In the genomic region with DNA sequence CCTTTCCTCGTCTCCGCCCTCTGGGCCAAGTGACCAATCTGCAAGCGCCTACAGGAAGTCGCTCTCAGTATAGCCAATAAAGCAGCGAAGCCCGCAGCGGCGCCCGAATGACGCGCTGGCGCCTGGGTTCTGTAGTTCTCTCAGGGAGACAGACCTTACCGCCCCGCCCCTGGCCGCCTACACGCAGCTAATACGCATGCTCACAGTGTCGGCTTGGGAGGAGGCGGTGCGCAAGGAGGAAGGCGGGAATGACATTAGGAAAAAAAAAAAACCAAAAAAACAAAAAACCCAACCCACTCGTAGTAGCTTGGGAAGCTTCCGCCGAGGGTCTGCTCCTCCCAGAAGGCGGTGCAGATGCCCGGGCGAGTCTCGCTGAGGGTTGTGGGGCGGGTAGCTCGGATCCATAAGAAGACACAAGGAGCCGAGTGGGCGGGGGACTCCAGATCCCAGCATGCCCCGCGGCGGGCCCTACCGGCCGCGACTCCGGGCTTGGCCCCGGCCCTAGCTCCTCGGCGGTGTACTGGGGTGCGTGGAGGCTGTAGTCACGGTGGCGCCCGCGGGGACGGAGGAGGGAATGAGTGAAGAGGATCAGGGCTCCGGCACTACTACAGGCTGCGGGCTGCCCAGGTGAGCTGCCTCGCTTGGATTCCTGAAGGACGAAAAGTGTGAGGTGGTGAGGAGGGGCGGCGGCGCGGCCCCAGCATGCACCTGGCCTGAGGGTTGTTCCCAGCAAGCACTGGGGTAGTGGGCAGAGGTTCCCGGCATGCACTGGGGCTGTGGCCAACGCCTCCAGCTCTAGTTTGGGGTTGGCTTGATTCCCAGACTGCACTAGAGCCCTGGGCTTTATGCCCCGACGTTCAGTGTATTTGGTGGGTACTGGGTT, we compare ENCODE assay signal across 8 mouse cellular contexts. TPM values are rescaled to one million over a fixed set of nuclear protein-coding genes. Genes with fewer than 3 reads are reported as not detected.
DNase-seq lines count a peak whose midpoint lies in the region; ATAC-seq and TF ChIP-seq lines count a peak whose summit lies in the region.

A gene (plus strand): TSS at position 217 of the 883 bp plus-strand sequence.

- peak; percentile 94 to 98; a peak in 3 of 4 replicates for TF ChIP-seq POLR2A in MEL (IDR thresholded peaks at IDR 0.05; ENCODE audit: control insufficient read depth in 1 of 2, insufficient read depth in 1 of 2, low read depth in 1 of 2, low read length in 2 of 2, poor library complexity in 1 of 2)
- TF ChIP-seq POLR2A in cerebellum, adult 2 months (IDR thresholded peaks at IDR 0.05; ENCODE audit: borderline replicate concordance, insufficient read depth, low read length), result peak; percentile 44; the same call in 1 of the 2 replicates

- peaks cover 5 to 20% of the 10 kb centered on the region in 2 experiments; a peak in 3 of 4 replicates for H3K4me1 ChIP-seq in MEL (ENCODE audit: control insufficient read depth in 1 of 2, insufficient read depth in 2 of 2, low read length in 2 of 2)
- H3K4me1 ChIP-seq in cerebellum, adult 2 months (ENCODE audit: control insufficient read depth, insufficient read depth, low read length), result peaks cover 16% of the 10 kb centered on the region
- peaks cover 13% of the 10 kb centered on the region; the same call in 1 of the 2 replicates for H3K4me1 ChIP-seq in forebrain, postnatal 0 days (ENCODE audit: insufficient read depth)
- H3K4me1 ChIP-seq in lung, embryonic 15.5 days, result peaks cover 33% of the 10 kb centered on the region

- peaks cover 0 to 16% of the 10 kb centered on the region in 2 experiments; a peak in 2 of 4 replicates for H3K36me3 ChIP-seq in MEL (ENCODE audit: control insufficient read depth in 1 of 2, insufficient read depth in 2 of 2, low read length in 2 of 2)
- H3K36me3 ChIP-seq in forebrain, postnatal 0 days (ENCODE audit: insufficient read depth), result peaks cover 15% of the 10 kb centered on the region
- peaks cover 19% of the 10 kb centered on the region for H3K36me3 ChIP-seq in lung, embryonic 15.5 days

- peak; percentile 91 for ATAC-seq in forebrain, postnatal 0 days
- peak; percentile 92 for ATAC-seq in lung, embryonic 15.5 days (ENCODE audit: borderline replicate concordance, extremely low read depth, low FRiP score, low TSS enrichment)

- peak within 1 kb of the TSS; percentile 78 to 80 for H3K4me3 ChIP-seq in MEL (ENCODE audit: control insufficient read depth in 1 of 2, insufficient read depth in 1 of 2, low read depth in 2 of 2, low read length in 2 of 2)
- H3K4me3 ChIP-seq in cerebellum, adult 2 months (replicated peaks; ENCODE audit: insufficient read depth, low read depth, low read length), result peak within 1 kb of the TSS; percentile 92
- H3K4me3 ChIP-seq in forebrain, postnatal 0 days (ENCODE audit: low read depth, low read length), result peak within 1 kb of the TSS; percentile 75
- H3K4me3 ChIP-seq in lung, embryonic 15.5 days, result peak within 1 kb of the TSS; percentile 76

- H3K4me2 ChIP-seq in forebrain, postnatal 0 days (ENCODE audit: low read depth), result peak within 1 kb of the TSS; percentile 73
- H3K4me2 ChIP-seq in lung, embryonic 15.5 days, result peak within 1 kb of the TSS; percentile 92

- peak within 1 kb of the TSS; percentile 95 for H3K27ac ChIP-seq in MEL (ENCODE audit: control insufficient read depth, low read depth, low read length)
- peak within 1 kb of the TSS; percentile 99 for H3K27ac ChIP-seq in cerebellum, adult 2 months (ENCODE audit: insufficient read depth, low read length)
- H3K27ac ChIP-seq in forebrain, postnatal 0 days (ENCODE audit: low read depth, low read length), result peak within 1 kb of the TSS; percentile 97
- H3K27ac ChIP-seq in lung, embryonic 15.5 days, result peak within 1 kb of the TSS; percentile 100

- WGBS in cerebellum, adult 2 months, result under 1% methylated on average over 60 of the region's 60 CpGs
- 1% methylated on average over 59 of the region's 60 CpGs for WGBS in forebrain, postnatal 0 days
- WGBS in lung, embryonic 15.5 days, result under 1% methylated on average over 60 of the region's 60 CpGs

- 0 out of 4 replicates have a peak, but pooled peaks of 1 of the 2 experiments have one; percentile 10 for TF ChIP-seq EP300 in MEL (IDR thresholded peaks at IDR 0.05; ENCODE audit: low read depth in 1 of 2, low read length in 2 of 2)

- DNase-seq in MEL (ENCODE audit: low read depth, low spot score), result peak; percentile 100
- peak; percentile 100 for DNase-seq in cerebellum, adult 2 months
- peak; percentile 100 for DNase-seq in forebrain, postnatal 0 days
- DNase-seq in heart, postnatal 4 days, result peak; percentile 99
- DNase-seq in layer of hippocampus, adult 8-10 months (ENCODE audit: low spot score in 2 of 2), result peak; percentile 100
- DNase-seq in ovary, adult 18-20 months (ENCODE audit: low spot score), result peak; percentile 100
- peak; percentile 99 for DNase-seq in thymus, postnatal 0 days (ENCODE audit: low spot score)

- H3K27me3 ChIP-seq in MEL (ENCODE audit: control insufficient read depth in 1 of 2, insufficient read depth in 2 of 2, low read length in 2 of 2), result no peaks in the 10 kb centered on the region
- no peaks in the 10 kb centered on the region for H3K27me3 ChIP-seq in cerebellum, adult 2 months (ENCODE audit: control insufficient read depth, insufficient read depth, low read length)
- no peaks in the 10 kb centered on the region for H3K27me3 ChIP-seq in forebrain, postnatal 0 days (ENCODE audit: insufficient read depth, low read length)
- no peaks in the 10 kb centered on the region for H3K27me3 ChIP-seq in lung, embryonic 15.5 days

- H3K9me3 ChIP-seq in MEL (replicated peaks; ENCODE audit: insufficient read depth, low read length), result no peaks in the 10 kb centered on the region
- H3K9me3 ChIP-seq in forebrain, postnatal 0 days (ENCODE audit: low read length), result no peaks in the 10 kb centered on the region
- no peaks in the 10 kb centered on the region for H3K9me3 ChIP-seq in lung, embryonic 15.5 days

- H3K79me2 ChIP-seq in MEL (ENCODE audit: control insufficient read depth, insufficient read depth, low read length, poor library complexity), result peaks cover 17% of the 10 kb centered on the region

- TF ChIP-seq RAD21 in MEL (IDR thresholded peaks at IDR 0.05; ENCODE audit: low read depth, low read length), result no peak

- TF ChIP-seq CTCF in MEL (IDR thresholded peaks at IDR 0.05 in 2 of 3, conservative IDR thresholded peaks at IDR 0.05 in 1 of 3; ENCODE audit: control insufficient read depth in 1 of 3, insufficient read depth in 1 of 3, low read depth in 2 of 3, low read length in 3 of 3, poor library complexity in 1 of 3, severe bottlenecking in 1 of 3), result no peak
- no peak for TF ChIP-seq CTCF in cerebellum, adult 2 months (IDR thresholded peaks at IDR 0.05; ENCODE audit: borderline replicate concordance, insufficient read depth, low read depth, low read length)
- no peak for TF ChIP-seq CTCF in forebrain, postnatal 0 days (IDR thresholded peaks at IDR 0.05; ENCODE audit: low read depth)

- peak within 1 kb of the TSS; percentile 86 for H3K9ac ChIP-seq in MEL (ENCODE audit: control insufficient read depth, low read depth, low read length, poor library complexity, severe bottlenecking)
- H3K9ac ChIP-seq in forebrain, postnatal 0 days, result peak within 1 kb of the TSS; percentile 79
- peak within 1 kb of the TSS; percentile 87 for H3K9ac ChIP-seq in lung, embryonic 15.5 days

TF ChIP-seq in MEL, 35 proteins besides CTCF, POLR2A, EP300 and RAD21 (continues in another document):
- peak; percentile 93 for TF ChIP-seq E2F4 (IDR thresholded peaks at IDR 0.05; ENCODE audit: borderline replicate concordance, low read depth, low read length)
- no peak for TF ChIP-seq BHLHE40 (IDR thresholded peaks at IDR 0.05; ENCODE audit: borderline replicate concordance, low read depth, low read length)
- TF ChIP-seq MYC (IDR thresholded peaks at IDR 0.05; ENCODE audit: low read depth, low read length), result peak; percentile 89
- no peak; the same call in 1 of the 2 replicates for TF ChIP-seq CHD1 (IDR thresholded peaks at IDR 0.05; ENCODE audit: low read depth, low read length)
- TF ChIP-seq POLR2AphosphoS5 (IDR thresholded peaks at IDR 0.05; ENCODE audit: borderline replicate concordance, low read depth, low read length), result peak; percentile 79; the same call in 1 of the 2 replicates
- TF ChIP-seq TBP (IDR thresholded peaks at IDR 0.05; ENCODE audit: low read depth, low read length), result peak; percentile 91
- TF ChIP-seq ZC3H11A (IDR thresholded peaks at IDR 0.05; ENCODE audit: low read depth, low read length), result no peak
- TF ChIP-seq ZKSCAN1 (IDR thresholded peaks at IDR 0.05; ENCODE audit: low read depth, low read length), result no peak
- no peak for TF ChIP-seq CHD2 (IDR thresholded peaks at IDR 0.05; ENCODE audit: low read length)
- no peak for TF ChIP-seq GATA1 (IDR thresholded peaks at IDR 0.05; ENCODE audit: low read depth, low read length)
- TF ChIP-seq USF1 (IDR thresholded peaks at IDR 0.05; ENCODE audit: low read depth, low read length), result peak; percentile 53; the same call in 1 of the 2 replicates
- peak; percentile 86 for TF ChIP-seq KAT2A (conservative IDR thresholded peaks at IDR 0.05; ENCODE audit: low read depth, low read length)
- no peak; the same call in 1 of the 2 replicates for TF ChIP-seq TAL1 (IDR thresholded peaks at IDR 0.05; ENCODE audit: low read length)
- no peak for TF ChIP-seq MAFK (IDR thresholded peaks at IDR 0.05; ENCODE audit: borderline replicate concordance, low read depth, low read length)
- peak; percentile 87 for TF ChIP-seq NRF1 (IDR thresholded peaks at IDR 0.05; ENCODE audit: insufficient read depth, low read depth, low read length, poor library complexity, severe bottlenecking)
- peak; percentile 54 for TF ChIP-seq MXI1 (IDR thresholded peaks at IDR 0.05; ENCODE audit: low read depth, low read length)
- TF ChIP-seq MAZ (IDR thresholded peaks at IDR 0.05; ENCODE audit: low read depth, low read length), result peak; percentile 1
- peak; percentile 76 for TF ChIP-seq SIN3A (IDR thresholded peaks at IDR 0.05; ENCODE audit: low read length)
- peak; percentile 90 for TF ChIP-seq NELFE (IDR thresholded peaks at IDR 0.05; ENCODE audit: low read depth, low read length)
- TF ChIP-seq MEF2A (IDR thresholded peaks at IDR 0.05; ENCODE audit: extremely low read depth, insufficient replicate concordance, low read depth, low read length, poor library complexity, severe bottlenecking), result no peak

RNA-seq across cellular contexts. Expression of the gene that starts here (rescaled TPM):
- 135 and 155 TPM in 2 replicates for total RNA-seq in MEL (2012; rRNA removed)
- 100 to 1,000 TPM in 1 of 2 experiments, not detected in 1; 182 TPM for polyA plus RNA-seq in MEL (2012; ENCODE audit: insufficient read depth in 1 of 2, insufficient read length in 2 of 2, low read depth in 1 of 2, low replicate concordance in 2 of 2, missing spikeins in 1 of 2)
- polyA plus RNA-seq in cerebellum, adult 2 months (2012; rRNA removed), result 121 and 131 TPM in 2 replicates
- total RNA-seq in forebrain, postnatal 0 days (2014; rRNA removed), result 87.5 and 94.7 TPM in 2 replicates
- 86.4 and 89.5 TPM in 2 replicates for polyA plus RNA-seq in forebrain, postnatal 0 days (2015; fragmentation: Nextera tagmentation; extraction: Ambion mirVana)
- total RNA-seq in heart, postnatal 4 days (2021), result 10 to 100 TPM; 58.6 to 58.9 TPM
- total RNA-seq in layer of hippocampus, adult 8-10 months (2022), result 10 to 100 TPM; 34.0 to 39.8 (median 36.6) TPM
- 80.7 and 82.7 TPM in 2 replicates for polyA plus RNA-seq in lung, embryonic 15.5 days (2015; fragmentation: Nextera tagmentation; extraction: Ambion mirVana)
- 65.5 and 66.3 TPM in 2 replicates for polyA plus RNA-seq in thymus, postnatal 0 days (2015; fragmentation: Nextera tagmentation; extraction: Ambion mirVana)

Comparison
In these comparisons a context has a peak if more than half of its experiments do, and no peak if none do; other contexts are left out.
1. Peak in every context shown above with its lines: DNase-seq, ATAC-seq, H3K4me3 ChIP-seq and H3K27ac ChIP-seq.